Mouse (Mus musculus): ENCODE data around the gene Tex2. TPM values are rescaled to one million over a fixed set of nuclear protein-coding genes. Genes with fewer than 3 reads are reported as not detected.
A peak's percentile ranks its signal among the peaks of the same experiment; 100 is the strongest.

Tex2 gene
- polyA plus RNA-seq, 1 experiment: 15.1 TPM

- Histone ChIP-seq H3K4me1 (ENCODE audit: control insufficient read depth, insufficient read depth, low read length) (peaks cover 14% of the 10 kb centered on the region), H3K4me3 (replicated peaks; ENCODE audit: extremely low read depth, low read depth, low read length) (peak overlapping the region; percentile 60)
- no peak for DNase-seq
- under 1% methylated on average over 78 of the region's 86 CpGs for WGBS
- TF ChIP-seq CTCF (IDR thresholded peaks at IDR 0.05; ENCODE audit: insufficient read depth, low read length) (no peak), POLR2A (IDR thresholded peaks at IDR 0.05; ENCODE audit: borderline replicate concordance, extremely low read depth, low read depth, low read length) (no peak)
Measured at GRCm38 (mm10) chr11:106486866-106487732, 126.1 kb downstream of the Tex2 start.

DNA sequence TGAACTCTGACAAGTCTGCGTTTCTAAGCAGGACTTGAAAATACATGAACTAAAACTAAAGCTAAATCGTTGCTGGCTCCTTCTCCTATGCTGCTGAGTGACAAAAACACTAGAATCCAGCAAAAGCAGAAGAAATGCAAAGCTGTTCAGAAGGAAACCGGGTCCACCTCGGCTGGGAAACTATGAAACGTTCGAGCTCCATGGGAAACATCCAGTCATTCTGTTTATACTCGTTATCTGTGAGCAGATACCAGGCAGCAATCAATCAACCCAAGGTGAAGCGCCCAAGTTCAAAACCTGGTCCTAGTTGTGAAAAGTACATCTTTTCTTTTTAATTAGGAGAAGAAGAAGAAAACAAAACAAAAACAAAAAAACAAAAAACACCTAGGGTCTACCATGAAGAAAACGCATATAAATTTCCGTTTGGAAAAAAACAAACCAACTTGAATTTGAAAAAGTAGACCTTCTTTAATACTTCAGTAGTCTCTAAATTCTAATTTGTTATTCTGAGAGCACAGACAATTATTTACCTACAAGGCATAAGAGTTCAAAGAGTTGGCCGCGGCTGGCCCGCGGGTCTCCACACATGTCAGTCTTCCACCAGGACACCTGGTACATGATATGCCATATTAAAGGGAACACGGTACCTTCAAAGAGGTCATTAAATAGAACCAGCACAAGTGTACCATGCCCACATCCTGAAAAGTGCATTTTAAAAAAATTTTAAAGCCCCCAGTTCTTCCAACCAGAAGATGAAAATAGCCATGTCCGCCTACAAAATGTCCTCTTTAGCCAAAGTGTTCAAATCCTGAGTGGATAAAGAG lies 127.0 kb downstream of the Tex2 start:
- peak overlapping the region; percentile 60 for H3K4me3 ChIP-seq (replicated peaks; ENCODE audit: extremely low read depth, low read depth, low read length)
- TF ChIP-seq POLR2A (IDR thresholded peaks at IDR 0.05; ENCODE audit: borderline replicate concordance, extremely low read depth, low read depth, low read length) (no peak), CTCF (IDR thresholded peaks at IDR 0.05; ENCODE audit: insufficient read depth, low read length) (no peak)
- DNase-seq: no peak
- whole genome bisulfite sequencing: 20% methylated on average over 16 of the region's 16 CpGs
- peaks cover 14% of the 10 kb centered on the region for H3K4me1 ChIP-seq (ENCODE audit: control insufficient read depth, insufficient read depth, low read length)

DNA sequence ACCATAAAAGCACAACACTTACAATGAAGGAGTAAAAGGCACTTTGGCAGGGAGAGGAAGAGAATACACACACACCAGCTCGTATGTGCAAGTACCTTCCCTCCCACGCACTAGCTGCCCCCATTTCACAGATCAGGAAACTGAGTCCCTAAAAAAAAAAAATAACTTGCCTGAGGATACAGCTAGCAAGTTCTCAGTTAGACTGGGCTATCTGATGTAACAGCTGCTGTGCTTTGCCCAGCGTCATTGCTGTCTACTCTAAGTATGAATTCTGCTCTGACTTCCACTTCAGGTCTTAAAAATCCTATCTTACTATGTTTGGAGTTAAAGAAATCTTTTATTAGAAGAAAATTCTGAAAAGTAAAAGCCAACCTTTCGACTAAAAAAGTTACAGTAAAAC lies 127.6 kb downstream of the Tex2 start:
- Histone ChIP-seq H3K4me1 (ENCODE audit: control insufficient read depth, insufficient read depth, low read length) (peaks cover 16% of the 10 kb centered on the region), H3K4me3 (replicated peaks; ENCODE audit: extremely low read depth, low read depth, low read length) (no peak overlapping the region)
- WGBS: 67% methylated on average over 4 of the region's 4 CpGs
- no peak for DNase-seq
- no peak for TF ChIP-seq CTCF (IDR thresholded peaks at IDR 0.05; ENCODE audit: insufficient read depth, low read length)
- TF ChIP-seq POLR2A (IDR thresholded peaks at IDR 0.05; ENCODE audit: borderline replicate concordance, extremely low read depth, low read depth, low read length): no peak

DNA sequence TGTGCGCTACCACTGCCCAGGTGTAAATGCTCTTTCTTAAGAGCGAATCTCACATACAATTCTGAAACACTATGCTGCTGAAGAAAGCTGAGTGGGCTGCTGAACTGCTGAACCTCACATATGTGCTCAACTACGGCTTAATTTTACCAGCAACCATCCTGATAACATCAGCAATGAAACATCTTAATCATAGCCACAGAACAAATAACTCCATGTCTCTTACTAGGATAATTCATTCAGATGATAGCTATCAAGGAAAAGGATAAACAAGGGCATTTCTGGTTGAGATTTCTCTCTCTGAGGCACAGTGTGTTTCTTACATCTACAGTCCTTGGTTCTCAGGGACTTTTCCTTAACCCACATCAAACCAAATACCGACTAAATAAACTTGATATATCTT lies 128.3 kb downstream of the Tex2 start:
- no peak for TF ChIP-seq CTCF (IDR thresholded peaks at IDR 0.05; ENCODE audit: insufficient read depth, low read length)
- TF ChIP-seq POLR2A (IDR thresholded peaks at IDR 0.05; ENCODE audit: borderline replicate concordance, extremely low read depth, low read depth, low read length): no peak
- H3K4me3 ChIP-seq (replicated peaks; ENCODE audit: extremely low read depth, low read depth, low read length): no peak overlapping the region
- 69% methylated on average over 4 of the region's 4 CpGs for WGBS
- no peak for DNase-seq
- peaks cover 20% of the 10 kb centered on the region for H3K4me1 ChIP-seq (ENCODE audit: control insufficient read depth, insufficient read depth, low read length)

- DNase-seq: no peak
- peaks cover 23% of the 10 kb centered on the region for H3K4me1 ChIP-seq (ENCODE audit: control insufficient read depth, insufficient read depth, low read length)
- 77% methylated on average over 8 of the region's 8 CpGs for WGBS
- no peak overlapping the region for H3K4me3 ChIP-seq (replicated peaks; ENCODE audit: extremely low read depth, low read depth, low read length)
- TF ChIP-seq CTCF (IDR thresholded peaks at IDR 0.05; ENCODE audit: insufficient read depth, low read length) (no peak), POLR2A (IDR thresholded peaks at IDR 0.05; ENCODE audit: borderline replicate concordance, extremely low read depth, low read depth, low read length) (no peak)
Measured at GRCm38 (mm10) chr11:106482867-106483266, 130.4 kb downstream of the Tex2 start.

- TF ChIP-seq POLR2A (IDR thresholded peaks at IDR 0.05; ENCODE audit: borderline replicate concordance, extremely low read depth, low read depth, low read length) (no peak), CTCF (IDR thresholded peaks at IDR 0.05; ENCODE audit: insufficient read depth, low read length) (no peak)
- 65% methylated on average over 4 of the region's 4 CpGs for WGBS
- Histone ChIP-seq H3K4me3 (replicated peaks; ENCODE audit: extremely low read depth, low read depth, low read length) (no peak overlapping the region), H3K4me1 (ENCODE audit: control insufficient read depth, insufficient read depth, low read length) (peaks cover 23% of the 10 kb centered on the region)
- DNase-seq: no peak
Measured at GRCm38 (mm10) chr11:106481651-106482050, 131.6 kb downstream of the Tex2 start.

GRCm38 (mm10) chr11:106480530-106480885 lies 132.7 kb downstream of the Tex2 start:
- TF ChIP-seq CTCF (IDR thresholded peaks at IDR 0.05; ENCODE audit: insufficient read depth, low read length) (no peak), POLR2A (IDR thresholded peaks at IDR 0.05; ENCODE audit: borderline replicate concordance, extremely low read depth, low read depth, low read length) (no peak)
- no peak for DNase-seq
- peaks cover 19% of the 10 kb centered on the region for H3K4me1 ChIP-seq (ENCODE audit: control insufficient read depth, insufficient read depth, low read length)
- 30% methylated on average over 3 of the region's 3 CpGs for WGBS
- H3K4me3 ChIP-seq (replicated peaks; ENCODE audit: extremely low read depth, low read depth, low read length): no peak overlapping the region

- DNase-seq: no peak
- no peak for TF ChIP-seq POLR2A (IDR thresholded peaks at IDR 0.05; ENCODE audit: borderline replicate concordance, extremely low read depth, low read depth, low read length)
- no peak for TF ChIP-seq CTCF (IDR thresholded peaks at IDR 0.05; ENCODE audit: insufficient read depth, low read length)
- Histone ChIP-seq H3K4me3 (replicated peaks; ENCODE audit: extremely low read depth, low read depth, low read length) (no peak overlapping the region), H3K4me1 (ENCODE audit: control insufficient read depth, insufficient read depth, low read length) (peaks cover 19% of the 10 kb centered on the region)
- WGBS: 58% methylated on average over 9 of the region's 9 CpGs
Measured at GRCm38 (mm10) chr11:106479619-106480529, 133.3 kb downstream of the Tex2 start.

GRCm38 (mm10) chr11:106478745-106479144 lies 134.5 kb downstream of the Tex2 start:
- Histone ChIP-seq H3K4me3 (replicated peaks; ENCODE audit: extremely low read depth, low read depth, low read length) (no peak overlapping the region), H3K4me1 (ENCODE audit: control insufficient read depth, insufficient read depth, low read length) (peaks cover 17% of the 10 kb centered on the region)
- no peak for TF ChIP-seq CTCF (IDR thresholded peaks at IDR 0.05; ENCODE audit: insufficient read depth, low read length)
- TF ChIP-seq POLR2A (IDR thresholded peaks at IDR 0.05; ENCODE audit: borderline replicate concordance, extremely low read depth, low read depth, low read length): no peak
- DNase-seq: no peak
- 52% methylated on average over 1 of the region's 1 CpGs for WGBS

All from lung, adult 2 months (tissue).